Mouse (Mus musculus): ENCODE measurements at regions not wholly inside any gene's neighbourhood (a gene's known extent, or its start where the extent isn't known, plus 50 kb on each side); places are given as distances from the start of the nearest gene placed in this dataset.

DNA sequence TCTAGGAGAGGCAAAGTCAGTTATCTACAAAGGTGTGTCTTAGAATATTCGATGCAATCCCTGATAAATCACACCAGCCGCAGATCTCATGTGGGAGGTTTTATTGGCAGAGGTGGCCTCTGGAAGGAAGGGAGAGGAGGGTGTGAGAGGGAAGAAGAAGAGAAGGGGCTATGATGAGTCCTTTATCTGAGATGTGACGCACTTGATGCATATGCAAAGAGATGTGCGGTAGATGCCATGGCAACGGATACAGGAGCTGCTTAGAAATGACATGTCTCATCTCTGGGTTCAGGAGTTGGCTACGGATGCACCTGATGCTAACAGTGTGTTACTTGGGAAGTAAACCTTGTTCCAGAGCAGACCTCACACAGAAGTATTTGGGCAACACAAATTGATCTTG, 718.6 kb upstream of the Gm21961 start:
- DNase-seq: no peak

DNA sequence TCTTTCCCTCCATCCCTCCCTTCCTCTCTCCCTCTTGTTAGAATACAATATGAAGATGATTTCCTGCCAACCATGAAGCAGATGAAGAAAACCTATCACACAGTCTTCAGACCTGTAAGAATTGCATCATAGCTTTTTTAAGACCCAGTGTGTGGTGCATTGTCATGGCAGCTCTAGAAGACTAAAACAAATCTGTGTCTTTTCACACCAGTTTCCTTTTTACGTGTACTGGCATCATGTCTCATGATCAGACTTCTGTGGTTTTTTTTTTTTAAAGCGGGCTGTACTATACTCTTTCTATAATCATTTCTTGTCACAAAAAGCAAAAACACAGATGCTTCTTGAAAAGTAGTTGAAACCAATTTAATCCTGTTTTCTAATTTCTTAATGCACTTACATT, 716.6 kb upstream of the Gm21961 start:
- no peak for DNase-seq

- DNase-seq: no peak
These were observed 712.4 kb upstream of the Gm21961 start for GRCm38 (mm10) chr15:65727061-65727460.

GRCm38 (mm10) chr15:65726271-65726670, 711.6 kb upstream of the Gm21961 start:
- no peak for DNase-seq

- DNase-seq: peak; percentile 52 to 56
These were observed 688.9 kb upstream of the Gm21961 start for GRCm38 (mm10) chr15:65703559-65703958.

- DNase-seq: peak; percentile 7 to 22
These were observed 686.8 kb upstream of the Gm21961 start for GRCm38 (mm10) chr15:65701510-65701909.

DNA sequence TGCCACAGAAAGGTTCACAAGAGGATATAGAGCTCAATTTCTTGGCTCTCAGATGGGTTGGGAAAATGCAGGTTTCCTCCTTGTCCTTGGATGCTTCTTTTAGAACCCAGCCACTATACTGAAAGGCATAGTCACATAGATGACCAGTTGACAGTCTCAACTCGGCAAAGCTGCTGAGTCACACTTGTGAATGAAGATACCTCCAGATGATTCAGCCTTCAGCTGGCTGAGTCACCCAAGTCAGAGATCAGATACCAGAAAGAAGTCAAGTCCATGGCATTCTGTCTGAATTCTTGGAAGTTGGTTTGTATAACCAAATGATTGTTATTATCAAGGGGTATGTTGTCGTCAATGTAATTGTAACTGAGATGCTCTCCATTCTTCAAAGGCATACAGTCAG, 683.9 kb upstream of the Gm21961 start:
- no peak for DNase-seq

All from cerebellum, adult 18-20 months (tissue).